Mouse (Mus musculus) stomach, embryonic 16.5 days (tissue): Measurements from ENCODE around the gene Fbf1. TPM values are rescaled to one million over a fixed set of nuclear protein-coding genes. Genes with fewer than 3 reads are reported as not detected.

Experiments
- ATAC-seq: fragments of 200-750 bp; cut with Nextera tagmentation; 2 replicates; pipeline ENCODE4 v1.8.0; 2017; ENCODE audit warnings: moderate number of reproducible peaks, moderate TSS enrichment; ENCODE audit not compliant: insufficient read depth, low FRiP score
- H3K27ac ChIP-seq: fragments of 300-500 bp; sonication (generic); 2 replicates; pipeline ENCODE4 v1.5.1; 2014; ENCODE audit warnings: low read length
- H3K27me3 ChIP-seq: fragments of 300-500 bp; sonication (generic); 2 replicates; pipeline ENCODE4 v1.6.1; 2014; ENCODE audit warnings: low read length, control low read depth, mixed read lengths; ENCODE audit not compliant: control insufficient read depth, insufficient read depth
- H3K36me3 ChIP-seq: fragments of 300-500 bp; sonication (generic); 2 replicates; pipeline ENCODE4 v1.6.1; 2014; ENCODE audit warnings: low read length; ENCODE audit not compliant: control insufficient read depth, insufficient read depth
- H3K4me1 ChIP-seq: fragments of 300-500 bp; sonication (generic); 2 replicates; pipeline ENCODE4 v1.6.1; 2014; ENCODE audit warnings: low read length, control low read depth, mixed read lengths; ENCODE audit not compliant: control insufficient read depth, insufficient read depth
- H3K4me2 ChIP-seq: fragments of 300-500 bp; sonication (generic); 2 replicates; pipeline ENCODE4 v1.6.1; 2014; ENCODE audit warnings: low read depth, low read length, mixed read lengths
- H3K4me3 ChIP-seq: fragments of 300-500 bp; sonication (generic); replicated peaks from 2 replicates; pipeline ENCODE4 v1.5.1; 2014; ENCODE audit warnings: mild to moderate bottlenecking, low read length
- H3K9ac ChIP-seq: fragments of 300-500 bp; sonication (generic); 2 replicates; pipeline ENCODE4 v1.6.1; 2014; ENCODE audit warnings: low read length
- H3K9me3 ChIP-seq: fragments of 300-500 bp; sonication (generic); replicated peaks from 2 replicates; pipeline ENCODE4 v1.6.1; 2016; ENCODE audit warnings: low read length, control low read depth; ENCODE audit not compliant: control insufficient read depth
- WGBS: fragments of 180-500 bp; shearing (Covaris S2); extraction: QIAGEN DNeasy Blood & Tissue Kit; methylation state at CpG from one replicate; pipeline ENCODE4 v1.1.7; 2014; 5-methylcytosine and 5-hydroxymethylcytosine counted together
- polyA plus RNA-seq: library from polyadenylated mRNA; unstranded; fragments of >200 nt; fragmentation: Nextera tagmentation; extraction: Ambion mirVana; gene quantifications from 2 replicates; pipeline ENCODE4 v1.2.1, GENCODE M21; 2015

Fbf1 gene
- polyA plus RNA-seq, 1 experiment from 2014 or later, result 31.4 TPM

GRCm38 (mm10) chr11:116108464-116109137, 59.4 kb downstream of the Fbf1 start:
- Histone ChIP-seq H3K4me1 (peaks cover 54% of the 10 kb centered on the region), H3K27me3 (peaks cover 18% of the 10 kb centered on the region), H3K9ac (peak overlapping the region; percentile 81), H3K27ac (peak overlapping the region; percentile 45), H3K4me2 (peak overlapping the region; percentile 87), H3K36me3 (0 out of 2 replicates have a peak, but pooled peaks cover 5% of the 10 kb centered on the region), H3K4me3 (peak overlapping the region; percentile 67), H3K9me3 (no peaks in the 10 kb centered on the region)
- WGBS, result 13% methylated on average over 23 of the region's 23 CpGs
- ATAC-seq, result no peak

GRCm38 (mm10) chr11:116107777-116108285, 60.1 kb downstream of the Fbf1 start:
- Histone ChIP-seq H3K27me3 (peaks cover 18% of the 10 kb centered on the region), H3K4me1 (peaks cover 61% of the 10 kb centered on the region), H3K36me3 (0 out of 2 replicates have a peak, but pooled peaks cover 5% of the 10 kb centered on the region), H3K27ac (peak overlapping the region; percentile 45), H3K9ac (peak overlapping the region; percentile 81), H3K4me2 (peak overlapping the region; percentile 87), H3K9me3 (no peaks in the 10 kb centered on the region), H3K4me3 (peak overlapping the region; percentile 67)
- 40% methylated on average over 19 of the region's 19 CpGs for WGBS
- no peak for ATAC-seq

- 0 out of 2 replicates have a peak, but pooled peaks cover 5% of the 10 kb centered on the region for H3K36me3 ChIP-seq
- H3K9ac ChIP-seq, result peak overlapping the region; percentile 81
- H3K4me3 ChIP-seq, result peak overlapping the region; percentile 67
- ATAC-seq, result no peak
- H3K4me2 ChIP-seq, result peak overlapping the region; percentile 87
- H3K27ac ChIP-seq, result peak overlapping the region; percentile 45
- H3K27me3 ChIP-seq, result peaks cover 18% of the 10 kb centered on the region
- 47% methylated on average over 13 of the region's 14 CpGs for WGBS
- H3K4me1 ChIP-seq, result peaks cover 66% of the 10 kb centered on the region
- no peaks in the 10 kb centered on the region for H3K9me3 ChIP-seq
Observed at GRCm38 (mm10) chr11:116106963-116107776, 60.8 kb downstream of the Fbf1 start.

- peak overlapping the region; percentile 81 for H3K9ac ChIP-seq
- peaks cover 18% of the 10 kb centered on the region for H3K27me3 ChIP-seq
- 0 out of 2 replicates have a peak overlapping the region, but pooled peaks have one; percentile 12 for H3K27ac ChIP-seq
- peak overlapping the region; percentile 14; the same call in 1 of the 2 replicates for H3K4me3 ChIP-seq
- H3K9me3 ChIP-seq, result no peaks in the 10 kb centered on the region
- ATAC-seq, result no peak
- 0 out of 2 replicates have a peak, but pooled peaks cover 5% of the 10 kb centered on the region for H3K36me3 ChIP-seq
- 28% methylated on average over 32 of the region's 32 CpGs for WGBS
- peak overlapping the region; percentile 87 for H3K4me2 ChIP-seq
- peaks cover 74% of the 10 kb centered on the region for H3K4me1 ChIP-seq
Observed at GRCm38 (mm10) chr11:116106154-116106962, 61.6 kb downstream of the Fbf1 start.

GRCm38 (mm10) chr11:116105065-116105464, 62.9 kb downstream of the Fbf1 start:
- H3K36me3 ChIP-seq, result 0 out of 2 replicates have a peak, but pooled peaks cover 5% of the 10 kb centered on the region
- peaks cover 18% of the 10 kb centered on the region for H3K27me3 ChIP-seq
- ATAC-seq, result no peak
- H3K9me3 ChIP-seq, result no peaks in the 10 kb centered on the region
- H3K4me1 ChIP-seq, result peaks cover 77% of the 10 kb centered on the region
- no peak overlapping the region for H3K4me3 ChIP-seq
- H3K9ac ChIP-seq, result no peak overlapping the region
- peak overlapping the region; percentile 95; the same call in 1 of the 2 replicates for H3K27ac ChIP-seq
- 88% methylated on average over 2 of the region's 2 CpGs for WGBS
- H3K4me2 ChIP-seq, result no peak overlapping the region

GRCm38 (mm10) chr11:116104006-116104646, 63.8 kb downstream of the Fbf1 start:
- peak; percentile 79 for ATAC-seq
- peak overlapping the region; percentile 27; the same call in 1 of the 2 replicates for H3K4me2 ChIP-seq

GRCm38 (mm10) chr11:116103572-116103971, 64.4 kb downstream of the Fbf1 start:
- WGBS, result 55% methylated on average over 12 of the region's 12 CpGs
- ATAC-seq, result no peak
- Histone ChIP-seq H3K27ac (peak overlapping the region; percentile 95), H3K4me2 (no peak overlapping the region), H3K4me3 (no peak overlapping the region), H3K27me3 (peaks cover 13% of the 10 kb centered on the region), H3K4me1 (peaks cover 87% of the 10 kb centered on the region), H3K36me3 (0 out of 2 replicates have a peak, but pooled peaks cover 5% of the 10 kb centered on the region), H3K9ac (peak overlapping the region; percentile 29; the same call in 1 of the 2 replicates), H3K9me3 (no peaks in the 10 kb centered on the region)

More at GRCm38 (mm10) chr11:116104006-116104646, 63.8 kb downstream of the Fbf1 start:
- Histone ChIP-seq H3K9ac (peak overlapping the region; percentile 51), H3K27me3 (peaks cover 15% of the 10 kb centered on the region), H3K9me3 (no peaks in the 10 kb centered on the region), H3K4me1 (peaks cover 82% of the 10 kb centered on the region), H3K27ac (peak overlapping the region; percentile 95), H3K4me3 (no peak overlapping the region), H3K36me3 (0 out of 2 replicates have a peak, but pooled peaks cover 5% of the 10 kb centered on the region)
- 30% methylated on average over 14 of the region's 14 CpGs for WGBS

GRCm38 (mm10) chr11:116102472-116102871, 65.5 kb downstream of the Fbf1 start:
- Histone ChIP-seq H3K27ac (peak overlapping the region; percentile 97), H3K4me1 (peaks cover 77% of the 10 kb centered on the region), H3K9me3 (no peaks in the 10 kb centered on the region), H3K27me3 (peaks cover 3% of the 10 kb centered on the region; the same call in 1 of the 2 replicates), H3K4me2 (peak overlapping the region; percentile 10; the same call in 1 of the 2 replicates), H3K4me3 (no peak overlapping the region), H3K9ac (peak overlapping the region; percentile 61), H3K36me3 (0 out of 2 replicates have a peak, but pooled peaks cover 5% of the 10 kb centered on the region)
- WGBS, result 37% methylated on average over 3 of the region's 4 CpGs
- no peak for ATAC-seq
